Mouse (Mus musculus): ENCODE results near the gene Trmt10a. TPM values are rescaled to one million over a fixed set of nuclear protein-coding genes. Genes with fewer than 3 reads are reported as not detected.

Gene Trmt10a
- total RNA-seq, 2 experiments from 2014 or later, result 4.4 to 5.5 TPM

- no peak for DNase-seq
- intact Hi-C loops (cut with DNase I), result no loop called here
These were observed 43.0 kb downstream of the Trmt10a start for GRCm38 (mm10) chr3:138185995-138186930.

GRCm38 (mm10) chr3:138192260-138192659 lies 49.0 kb downstream of the Trmt10a start:
- DNase-seq, result no peak
- intact Hi-C loops (cut with DNase I), result loop anchor here (10.0 kb wide), 1 partner anchor 213 kb away; no protein-coding TSS in a partner anchor

- intact Hi-C loops (cut with DNase I), result loop anchor here (10.0 kb wide), 1 partner anchor 211 kb away; no protein-coding TSS in a partner anchor
- DNase-seq, result no peak
These were observed 50.5 kb downstream of the Trmt10a start, which contains the start of gene 4930579F01Rik for GRCm38 (mm10) chr3:138193683-138194302. TSS of gene 4930579F01Rik (minus strand) at chr3:138193825.

- intact Hi-C loops (cut with DNase I), result loop anchor here (5.0 to 10.0 kb wide), 2 partner anchors 208 to 235 kb away; no protein-coding TSS in a partner anchor
- DNase-seq, result no peak
These were observed 53.8 kb downstream of the Trmt10a start for GRCm38 (mm10) chr3:138197093-138197492.

GRCm38 (mm10) chr3:138197556-138197955 lies 54.3 kb downstream of the Trmt10a start:
- intact Hi-C loops (cut with DNase I), result loop anchor here (5.0 to 10.0 kb wide), 2 partner anchors 207 to 235 kb away; no protein-coding TSS in a partner anchor

GRCm38 (mm10) chr3:138197973-138198721 lies 54.9 kb downstream of the Trmt10a start:
- intact Hi-C loops (cut with DNase I), result loop anchor here (5.0 to 10.0 kb wide), 2 partner anchors 207 to 234 kb away; no protein-coding TSS in a partner anchor
- peak; percentile 93 for DNase-seq

More at GRCm38 (mm10) chr3:138197556-138197955, 54.3 kb downstream of the Trmt10a start:
- no peak for DNase-seq

- intact Hi-C loops (cut with DNase I), result loop anchor here (5.0 to 10.0 kb wide), 2 partner anchors 206 to 234 kb away; no protein-coding TSS in a partner anchor
- DNase-seq, result no peak
These were observed 55.4 kb downstream of the Trmt10a start for GRCm38 (mm10) chr3:138198722-138199068.

GRCm38 (mm10) chr3:138208821-138209220 lies 65.6 kb downstream of the Trmt10a start:
- intact Hi-C loops (cut with DNase I), result no loop called here

More at GRCm38 (mm10) chr3:138208821-138209220, 65.6 kb downstream of the Trmt10a start:
- no peak for DNase-seq

Other genes with a start within 250 kb of the Trmt10a start
- gene Lamtor3, start 224.9 kb upstream of the Trmt10a start, total RNA-seq (2021), result 10 to 100 TPM; 69.0 to 73.3 TPM
- gene Dapp1, start 161.9 kb upstream of the Trmt10a start, total RNA-seq (2021), result 1 to 10 TPM; 4.7 to 4.8 TPM
- 1 to 10 TPM; 2.8 to 3.4 TPM for gene 1110002E22Rik, start 78.4 kb upstream of the Trmt10a start, total RNA-seq (2021)
- not detected for gene Gm5105, start 76.1 kb upstream of the Trmt10a start, total RNA-seq (2021)
- 1 to 10 TPM; 4.4 to 5.0 TPM for gene Mttp, start 1.5 kb downstream of the Trmt10a start, total RNA-seq (2021)
- gene 4930579F01Rik, start 50.4 kb downstream of the Trmt10a start, total RNA-seq (2021), result not detected
- gene Adh7, start 74.3 kb downstream of the Trmt10a start, total RNA-seq (2021), result under 1 TPM in 1 of 2 experiments, not detected in 1; 0.85 TPM
- 1 to 10 TPM; 2.0 to 2.3 TPM for gene Adh1, start 117.5 kb downstream of the Trmt10a start, total RNA-seq (2021)
- not detected for gene Adh6a, start 169.8 kb downstream of the Trmt10a start, total RNA-seq (2021)
- under 1 TPM in 1 of 2 experiments, not detected in 1; 0.26 TPM for gene Adh6b, start 198.3 kb downstream of the Trmt10a start, total RNA-seq (2021)